Mouse (Mus musculus): ENCODE measurements around the gene Dync1i1. TPM values are rescaled to one million over a fixed set of nuclear protein-coding genes. Genes with fewer than 3 reads are reported as not detected.

Gene Dync1i1
- polyA plus RNA-seq, 1 experiment from 2014 or later: 9.6 TPM

DNA sequence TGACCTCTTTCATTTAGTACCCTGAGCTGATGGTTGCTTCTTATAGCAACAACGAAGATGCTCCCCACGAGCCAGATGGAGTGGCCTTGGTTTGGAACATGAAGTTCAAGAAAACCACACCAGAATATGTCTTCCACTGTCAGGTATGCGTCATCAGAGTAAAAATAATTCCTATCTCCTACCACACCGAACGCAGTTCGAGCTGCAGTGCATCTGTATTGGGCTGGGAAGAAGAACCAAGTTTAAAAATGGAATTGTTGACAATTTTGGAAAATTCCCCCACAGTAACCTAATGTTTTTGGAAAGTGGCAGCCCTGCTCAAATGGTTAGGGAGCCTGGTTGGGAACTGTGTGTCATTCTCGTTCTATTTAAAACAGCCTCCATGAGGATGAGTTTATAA is 197.7 kb downstream of the Dync1i1 start:
- Histone ChIP-seq H3K4me3 (replicated peaks) (no peak overlapping the region), H3K27me3 (no peaks in the 10 kb centered on the region), H3K9me3 (replicated peaks) (no peaks in the 10 kb centered on the region), H3K4me2 (replicated peaks) (no peak overlapping the region), H3K9ac (no peak overlapping the region), H3K36me3 (no peaks in the 10 kb centered on the region), H3K4me1 (no peaks in the 10 kb centered on the region), H3K27ac (replicated peaks) (no peak overlapping the region)
- 85% methylated on average over 7 of the region's 7 CpGs for WGBS
- ATAC-seq (ENCODE audit: insufficient number of reproducible peaks, low FRiP score, low TSS enrichment, low read depth): no peak

DNA sequence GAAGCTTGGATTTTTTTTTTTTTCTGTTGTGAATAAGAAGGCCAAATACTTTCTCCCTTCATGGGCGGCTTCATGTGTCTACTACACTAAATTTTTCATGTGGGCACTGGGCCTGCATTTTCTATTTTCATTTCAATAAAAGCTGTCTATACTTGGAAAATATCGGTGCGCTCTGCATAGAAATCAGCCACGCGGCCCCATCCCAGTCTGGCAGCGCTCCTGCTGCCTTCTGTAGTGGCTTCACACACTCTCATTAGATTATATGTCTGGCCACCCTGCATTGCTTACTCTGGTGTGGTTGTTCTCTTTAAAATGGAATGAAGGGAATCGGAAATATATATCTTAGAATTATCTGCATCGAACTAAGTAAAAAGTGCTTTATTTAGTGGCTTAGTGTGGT is 204.7 kb downstream of the Dync1i1 start:
- no peaks in the 10 kb centered on the region for H3K9me3 ChIP-seq (replicated peaks)
- H3K4me3 ChIP-seq (replicated peaks): no peak overlapping the region
- no peaks in the 10 kb centered on the region for H3K27me3 ChIP-seq
- WGBS: 47% methylated on average over 8 of the region's 8 CpGs
- ATAC-seq (ENCODE audit: insufficient number of reproducible peaks, low FRiP score, low TSS enrichment, low read depth): peak; percentile 76
- H3K36me3 ChIP-seq: no peaks in the 10 kb centered on the region
- H3K4me1 ChIP-seq: no peaks in the 10 kb centered on the region; the same call in 1 of the 2 replicates
- H3K9ac ChIP-seq: no peak overlapping the region
- H3K27ac ChIP-seq (replicated peaks): no peak overlapping the region
- H3K4me2 ChIP-seq (replicated peaks): no peak overlapping the region

DNA sequence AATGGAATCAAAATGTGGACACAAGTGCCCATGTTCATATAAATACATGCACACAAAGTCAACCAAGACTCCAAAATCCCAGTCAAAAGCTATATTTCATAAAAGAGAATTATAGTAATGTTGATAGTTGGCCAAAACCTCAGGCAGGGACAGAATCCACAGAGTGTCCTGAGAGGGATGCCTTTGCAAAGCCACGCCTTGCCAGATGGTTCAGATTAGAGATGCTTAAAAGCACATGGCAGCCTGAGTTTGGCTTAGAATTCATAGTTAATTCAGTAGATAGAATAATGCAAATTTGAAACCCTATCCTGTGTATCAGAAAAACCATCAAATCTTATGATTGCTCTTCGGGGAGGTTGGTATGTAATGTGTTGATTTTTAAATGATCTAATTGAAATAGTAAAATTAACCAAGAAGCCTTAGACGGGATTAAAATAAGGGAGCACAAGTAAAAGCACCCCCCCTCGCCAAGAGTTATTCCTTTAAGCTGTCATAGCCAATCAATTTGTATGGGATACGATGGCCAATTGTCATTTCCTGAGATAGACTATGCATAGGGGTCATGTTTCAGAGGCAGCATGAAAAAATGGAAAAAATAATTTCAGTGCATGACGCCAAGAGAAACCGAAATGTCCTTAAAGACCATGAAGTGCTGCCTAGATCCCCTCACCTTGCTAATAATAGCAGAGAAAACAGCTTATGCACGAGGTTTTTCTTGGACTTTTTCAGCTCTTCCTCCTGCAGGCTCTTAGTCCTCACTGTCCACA is 210.3 kb downstream of the Dync1i1 start:
- Histone ChIP-seq H3K4me3 (replicated peaks) (no peak overlapping the region), H3K9ac (no peak overlapping the region), H3K27ac (replicated peaks) (peak overlapping the region; percentile 44; the same call in 1 of the 2 replicates), H3K9me3 (replicated peaks) (no peaks in the 10 kb centered on the region), H3K27me3 (no peaks in the 10 kb centered on the region), H3K4me1 (no peaks in the 10 kb centered on the region; the same call in none of the 2 replicates), H3K36me3 (no peaks in the 10 kb centered on the region), H3K4me2 (replicated peaks) (0 out of 2 replicates have a peak overlapping the region, but pooled peaks have one; percentile 10)
- ATAC-seq (ENCODE audit: insufficient number of reproducible peaks, low FRiP score, low TSS enrichment, low read depth): peak; percentile 82
- WGBS: 32% methylated on average over 8 of the region's 8 CpGs

DNA sequence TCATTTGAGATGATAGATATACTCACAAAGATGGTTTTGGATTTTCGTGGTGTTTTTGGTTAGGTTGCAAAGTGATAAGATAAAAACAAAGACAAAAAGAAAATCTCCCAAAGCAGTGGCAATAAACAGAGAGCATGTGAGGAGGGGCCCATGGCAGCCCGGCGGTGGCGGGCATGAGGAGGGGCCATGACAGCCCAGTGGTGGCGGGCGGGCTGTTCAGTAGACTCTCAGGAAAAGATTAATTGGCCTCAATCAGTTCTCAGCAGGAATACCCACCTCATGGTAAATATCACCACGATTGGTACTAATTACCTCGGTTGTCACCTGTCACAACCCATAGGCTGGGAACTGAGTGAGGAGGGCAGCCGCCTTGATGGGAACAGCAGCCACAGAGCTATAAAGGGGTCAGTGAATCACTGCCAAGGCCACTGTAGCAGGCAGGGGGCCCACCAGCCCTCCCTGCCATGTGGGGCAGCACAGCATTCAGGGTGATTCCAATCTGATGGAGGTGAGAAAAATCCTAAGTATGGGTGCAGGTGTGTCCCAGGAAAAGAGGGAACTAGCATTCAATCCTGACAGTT is 224.5 kb downstream of the Dync1i1 start:
- Histone ChIP-seq H3K27ac (replicated peaks) (no peak overlapping the region), H3K4me3 (replicated peaks) (no peak overlapping the region), H3K4me2 (replicated peaks) (no peak overlapping the region), H3K9ac (no peak overlapping the region), H3K36me3 (no peaks in the 10 kb centered on the region), H3K9me3 (replicated peaks) (no peaks in the 10 kb centered on the region), H3K4me1 (no peaks in the 10 kb centered on the region), H3K27me3 (peaks cover 3% of the 10 kb centered on the region; the same call in 1 of the 2 replicates)
- ATAC-seq (ENCODE audit: insufficient number of reproducible peaks, low FRiP score, low TSS enrichment, low read depth): no peak
- WGBS: 75% methylated on average over 9 of the region's 9 CpGs

DNA sequence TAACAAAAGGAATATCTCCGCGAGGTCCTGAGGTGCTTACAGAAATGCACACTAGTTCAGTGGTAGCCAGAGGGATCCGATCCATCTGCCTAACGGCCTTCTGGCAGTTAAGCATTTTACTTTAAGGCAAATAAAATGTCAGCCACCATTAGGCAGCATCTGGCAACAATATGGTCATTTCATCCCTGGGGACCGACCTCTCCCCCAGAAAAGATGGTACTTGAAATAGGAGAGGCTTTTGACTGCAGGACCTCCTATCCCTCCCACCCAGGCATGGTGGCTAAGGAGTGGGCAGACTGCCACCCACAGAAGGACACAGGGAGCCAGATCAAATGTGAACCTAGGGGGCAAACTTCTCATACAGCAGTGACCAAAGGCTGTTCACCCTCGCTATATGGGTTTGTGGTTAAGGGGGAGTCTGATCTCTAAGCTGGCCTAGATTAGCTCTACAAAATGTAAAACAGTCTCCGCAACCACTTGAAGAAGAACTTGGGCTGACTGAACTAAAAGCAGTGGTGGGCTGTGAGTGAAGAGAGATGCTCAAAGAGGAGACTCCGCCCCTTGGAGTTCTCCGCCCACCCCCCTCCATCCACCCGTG is 231.0 kb downstream of the Dync1i1 start:
- Histone ChIP-seq H3K27ac (replicated peaks) (peak overlapping the region; percentile 1; the same call in 1 of the 2 replicates), H3K36me3 (no peaks in the 10 kb centered on the region), H3K4me2 (replicated peaks) (no peak overlapping the region), H3K9me3 (replicated peaks) (no peaks in the 10 kb centered on the region), H3K9ac (no peak overlapping the region), H3K4me3 (replicated peaks) (no peak overlapping the region), H3K4me1 (peaks cover 6% of the 10 kb centered on the region; the same call in 1 of the 2 replicates), H3K27me3 (peaks cover 4% of the 10 kb centered on the region; the same call in 1 of the 2 replicates)
- 39% methylated on average over 10 of the region's 10 CpGs for WGBS
- ATAC-seq (ENCODE audit: insufficient number of reproducible peaks, low FRiP score, low TSS enrichment, low read depth): peak; percentile 65; the same call in 1 of the 2 replicates

DNA sequence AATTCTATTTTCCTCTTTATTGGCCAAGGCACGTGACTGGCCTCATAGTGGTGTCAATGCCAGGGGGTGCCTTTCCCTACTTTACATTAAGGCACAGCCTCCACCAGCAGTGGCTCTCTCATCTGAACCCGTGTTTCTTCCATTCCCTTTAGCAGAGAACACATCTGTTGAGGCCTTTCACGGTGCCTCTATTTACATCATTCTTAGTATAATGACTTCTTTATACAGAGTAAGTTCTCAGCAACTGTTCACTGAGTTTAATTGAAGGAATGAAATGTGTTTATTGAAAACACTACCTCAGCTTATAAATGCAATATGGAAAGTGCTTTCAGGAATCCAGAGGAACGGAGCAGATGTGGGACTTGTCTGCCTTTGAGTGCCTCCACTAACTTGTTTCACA is 235.3 kb downstream of the Dync1i1 start:
- Histone ChIP-seq H3K36me3 (no peaks in the 10 kb centered on the region), H3K4me1 (peaks cover 6% of the 10 kb centered on the region; the same call in 1 of the 2 replicates), H3K27me3 (peaks cover 3% of the 10 kb centered on the region; the same call in 1 of the 2 replicates), H3K4me2 (replicated peaks) (no peak overlapping the region), H3K9me3 (replicated peaks) (no peaks in the 10 kb centered on the region), H3K9ac (no peak overlapping the region), H3K27ac (replicated peaks) (0 out of 2 replicates have a peak overlapping the region, but pooled peaks have one; percentile 36), H3K4me3 (replicated peaks) (no peak overlapping the region)
- ATAC-seq (ENCODE audit: insufficient number of reproducible peaks, low FRiP score, low TSS enrichment, low read depth): peak; percentile 60; the same call in 1 of the 2 replicates
- WGBS: 39% methylated on average over 4 of the region's 4 CpGs

DNA sequence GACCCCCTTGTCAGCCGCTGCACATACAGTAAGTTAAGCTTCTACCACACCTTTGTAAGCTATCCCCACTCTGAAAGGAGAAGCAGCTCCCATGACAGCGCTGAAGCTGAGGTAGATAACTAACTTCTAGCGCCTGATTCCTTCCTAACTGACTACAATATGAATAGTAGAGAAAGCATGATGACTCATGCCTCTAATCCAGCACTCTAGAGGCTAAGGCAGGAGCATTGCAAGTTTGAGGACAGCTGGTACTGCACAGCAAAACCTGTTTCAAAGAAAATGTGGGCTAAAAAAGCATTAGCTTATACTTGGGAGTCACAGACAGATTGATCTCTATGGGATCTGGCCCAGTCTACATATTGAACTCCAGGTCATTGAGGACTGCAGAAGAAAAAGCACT is 236.5 kb downstream of the Dync1i1 start:
- H3K9me3 ChIP-seq (replicated peaks): no peaks in the 10 kb centered on the region
- no peak overlapping the region for H3K9ac ChIP-seq
- no peak overlapping the region for H3K4me3 ChIP-seq (replicated peaks)
- H3K4me2 ChIP-seq (replicated peaks): no peak overlapping the region
- ATAC-seq (ENCODE audit: insufficient number of reproducible peaks, low FRiP score, low TSS enrichment, low read depth): no peak
- no peak overlapping the region for H3K27ac ChIP-seq (replicated peaks)
- H3K27me3 ChIP-seq: peaks cover 3% of the 10 kb centered on the region; the same call in 1 of the 2 replicates
- no peaks in the 10 kb centered on the region for H3K36me3 ChIP-seq
- H3K4me1 ChIP-seq: no peaks in the 10 kb centered on the region
- WGBS: 92% methylated on average over 3 of the region's 3 CpGs

DNA sequence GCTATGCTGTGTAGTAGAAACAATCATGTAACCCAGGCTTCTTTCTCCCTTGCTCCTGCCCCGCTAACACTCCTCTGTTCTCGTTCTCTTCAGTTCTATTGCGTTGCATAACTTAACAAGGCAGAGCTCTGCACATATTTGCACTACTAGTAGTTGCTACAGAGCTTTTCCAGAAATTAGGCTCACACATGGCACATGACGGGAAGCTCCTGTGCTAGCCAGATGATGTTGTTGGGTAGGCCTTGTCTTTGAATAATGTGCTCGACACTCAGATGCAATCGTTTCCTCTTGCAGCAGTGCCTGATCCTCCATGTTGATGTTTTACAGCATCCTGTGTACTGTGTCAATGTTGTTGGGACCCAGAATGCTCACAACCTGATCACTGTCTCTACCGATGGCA is 240.9 kb downstream of the Dync1i1 start:
- no peaks in the 10 kb centered on the region for H3K9me3 ChIP-seq (replicated peaks)
- no peak overlapping the region for H3K27ac ChIP-seq (replicated peaks)
- H3K27me3 ChIP-seq: peaks cover 3% of the 10 kb centered on the region; the same call in 1 of the 2 replicates
- ATAC-seq (ENCODE audit: insufficient number of reproducible peaks, low FRiP score, low TSS enrichment, low read depth): no peak
- no peak overlapping the region for H3K4me3 ChIP-seq (replicated peaks)
- 77% methylated on average over 7 of the region's 7 CpGs for WGBS
- H3K4me2 ChIP-seq (replicated peaks): no peak overlapping the region
- H3K4me1 ChIP-seq: no peaks in the 10 kb centered on the region
- no peaks in the 10 kb centered on the region for H3K36me3 ChIP-seq
- no peak overlapping the region for H3K9ac ChIP-seq

DNA sequence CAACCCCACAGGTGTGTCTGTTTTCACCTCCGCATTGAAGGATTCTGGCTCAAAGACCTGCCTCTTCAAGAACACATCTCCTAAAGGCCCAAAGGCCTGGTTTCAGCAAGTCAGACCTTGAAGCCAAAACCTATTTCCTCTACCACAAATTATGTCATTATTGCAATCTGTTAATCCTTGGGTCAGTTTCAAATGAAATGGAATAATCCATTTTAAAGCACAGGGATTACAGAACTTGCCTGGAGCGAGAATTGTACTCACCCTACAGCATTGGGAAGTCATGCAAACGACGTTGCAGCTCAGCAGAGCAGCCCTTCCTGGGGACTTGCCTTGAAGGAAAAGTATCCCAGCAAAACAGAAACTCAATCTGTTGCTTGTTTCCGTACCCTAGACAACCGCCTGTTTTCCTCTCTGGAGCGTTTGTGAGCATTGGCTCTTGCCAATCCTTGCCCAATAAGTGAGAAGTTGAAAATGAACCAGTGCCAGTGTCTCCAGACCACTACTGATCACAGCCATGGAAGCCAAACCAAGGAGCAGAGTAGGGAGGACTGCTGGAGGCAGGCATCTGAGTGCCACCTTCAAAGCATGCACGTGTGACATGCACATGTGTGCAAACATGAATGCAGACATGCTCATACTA is 241.5 kb downstream of the Dync1i1 start:
- no peaks in the 10 kb centered on the region for H3K4me1 ChIP-seq
- no peak overlapping the region for H3K9ac ChIP-seq
- no peaks in the 10 kb centered on the region for H3K36me3 ChIP-seq
- no peak overlapping the region for H3K4me2 ChIP-seq (replicated peaks)
- no peaks in the 10 kb centered on the region for H3K9me3 ChIP-seq (replicated peaks)
- no peak overlapping the region for H3K4me3 ChIP-seq (replicated peaks)
- 0 out of 2 replicates have a peak overlapping the region, but pooled peaks have one; percentile 22 for H3K27ac ChIP-seq (replicated peaks)
- WGBS: 58% methylated on average over 8 of the region's 8 CpGs
- ATAC-seq (ENCODE audit: insufficient number of reproducible peaks, low FRiP score, low TSS enrichment, low read depth): no peak
- H3K27me3 ChIP-seq: peaks cover 3% of the 10 kb centered on the region; the same call in 1 of the 2 replicates

DNA sequence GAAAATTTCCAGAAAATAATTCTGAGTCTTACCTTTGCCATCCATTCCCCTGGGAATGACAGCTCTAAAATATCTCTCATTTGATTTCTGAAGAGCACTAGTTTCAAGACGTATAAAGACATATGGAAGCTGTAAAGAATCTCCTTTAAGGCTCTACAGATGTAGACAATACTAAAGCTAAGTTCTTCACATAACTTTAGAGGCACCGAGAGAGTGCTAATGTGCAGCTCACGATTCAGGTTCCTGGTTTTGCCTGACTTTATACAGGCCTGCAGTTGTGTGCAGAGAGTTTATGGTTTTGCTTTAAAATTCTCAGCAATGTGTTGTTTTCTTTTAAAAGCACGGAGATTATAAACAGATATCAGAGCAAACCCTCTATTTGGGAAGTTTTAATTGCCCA is 242.1 kb downstream of the Dync1i1 start:
- Histone ChIP-seq H3K4me2 (replicated peaks) (no peak overlapping the region), H3K9ac (no peak overlapping the region), H3K27ac (replicated peaks) (no peak overlapping the region), H3K36me3 (no peaks in the 10 kb centered on the region), H3K4me3 (replicated peaks) (no peak overlapping the region), H3K9me3 (replicated peaks) (no peaks in the 10 kb centered on the region), H3K27me3 (peaks cover 3% of the 10 kb centered on the region; the same call in 1 of the 2 replicates), H3K4me1 (no peaks in the 10 kb centered on the region)
- ATAC-seq (ENCODE audit: insufficient number of reproducible peaks, low FRiP score, low TSS enrichment, low read depth): no peak
- WGBS: 41% methylated on average over 4 of the region's 4 CpGs

DNA sequence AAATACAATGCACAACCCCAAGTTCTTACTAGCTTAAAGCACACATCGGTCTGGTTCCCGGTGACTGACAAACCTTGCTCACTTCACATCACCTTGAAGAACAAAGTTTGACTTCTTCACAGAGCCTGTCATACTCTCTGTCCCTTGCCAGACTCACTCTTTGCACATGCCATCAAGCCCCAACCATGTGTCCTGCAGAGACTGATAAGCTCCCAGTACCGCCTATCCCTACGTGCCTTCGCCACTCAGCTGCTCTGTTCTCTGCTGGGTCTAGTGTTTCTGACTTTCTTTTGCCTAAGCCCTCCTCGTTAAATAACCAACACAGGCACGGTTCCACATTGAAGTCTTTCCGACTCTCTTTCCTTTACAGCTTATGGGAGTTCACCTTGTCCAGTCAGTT is 244.2 kb downstream of the Dync1i1 start:
- no peak for ATAC-seq (ENCODE audit: insufficient number of reproducible peaks, low FRiP score, low TSS enrichment, low read depth)
- H3K4me2 ChIP-seq (replicated peaks): no peak overlapping the region
- WGBS: 87% methylated on average over 8 of the region's 8 CpGs

More for the DNA sequence above, 244.2 kb downstream of the Dync1i1 start:
- H3K36me3 ChIP-seq: no peaks in the 10 kb centered on the region
- no peak overlapping the region for H3K9ac ChIP-seq
- 0 out of 2 replicates have a peak, but pooled peaks cover 3% of the 10 kb centered on the region for H3K27me3 ChIP-seq
- no peaks in the 10 kb centered on the region for H3K9me3 ChIP-seq (replicated peaks)
- H3K4me1 ChIP-seq: no peaks in the 10 kb centered on the region
- H3K27ac ChIP-seq (replicated peaks): no peak overlapping the region
- no peak overlapping the region for H3K4me3 ChIP-seq (replicated peaks)

All from embryonic facial prominence, embryonic 15.5 days (tissue).